Mouse (Mus musculus): Measurements from ENCODE around the gene Zfp799. TPM values are rescaled to one million over a fixed set of nuclear protein-coding genes. Genes with fewer than 3 reads are reported as not detected.

Zfp799 gene
- polyA plus RNA-seq, 1 experiment from 2014 or later, result 16.1 TPM

DNA sequence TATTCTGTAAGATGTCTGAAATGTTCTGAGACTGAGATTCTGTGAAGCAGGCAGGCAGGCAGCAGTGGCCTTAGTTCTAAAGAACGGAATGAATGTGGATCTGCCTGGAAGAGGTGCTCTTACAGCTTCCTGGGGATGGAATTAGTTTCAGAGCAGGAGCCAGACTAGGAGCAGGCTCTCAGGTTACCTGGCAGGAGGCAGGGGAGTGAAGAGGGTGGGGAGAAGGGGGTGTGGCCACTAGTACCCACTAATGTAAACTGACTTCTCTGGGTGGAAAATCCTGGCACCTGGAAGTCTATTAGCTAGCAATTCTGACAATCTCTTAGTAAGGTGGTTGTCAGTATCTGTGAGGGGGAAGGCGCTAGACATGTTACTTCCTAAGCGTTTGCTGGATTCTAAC is 44.4 kb downstream of the Zfp799 start:
- Histone ChIP-seq H3K9ac (no peak overlapping the region), H3K9me3 (ENCODE audit: low read depth, low read length) (no peaks in the 10 kb centered on the region), H3K36me3 (ENCODE audit: insufficient read depth) (peaks cover 32% of the 10 kb centered on the region), H3K4me3 (ENCODE audit: low read depth, low read length) (no peak overlapping the region), H3K4me1 (ENCODE audit: insufficient read depth) (no peaks in the 10 kb centered on the region), H3K27ac (ENCODE audit: low read depth) (no peak overlapping the region), H3K27me3 (ENCODE audit: insufficient read depth, low read length) (no peaks in the 10 kb centered on the region), H3K4me2 (no peak overlapping the region)
- no peak for TF ChIP-seq CTCF (IDR thresholded peaks at IDR 0.05; ENCODE audit: low read depth)
- ATAC-seq (ENCODE audit: insufficient read depth) (no peak), DNase-seq (no peak)
- WGBS, result 77% methylated on average over 3 of the region's 3 CpGs

DNA sequence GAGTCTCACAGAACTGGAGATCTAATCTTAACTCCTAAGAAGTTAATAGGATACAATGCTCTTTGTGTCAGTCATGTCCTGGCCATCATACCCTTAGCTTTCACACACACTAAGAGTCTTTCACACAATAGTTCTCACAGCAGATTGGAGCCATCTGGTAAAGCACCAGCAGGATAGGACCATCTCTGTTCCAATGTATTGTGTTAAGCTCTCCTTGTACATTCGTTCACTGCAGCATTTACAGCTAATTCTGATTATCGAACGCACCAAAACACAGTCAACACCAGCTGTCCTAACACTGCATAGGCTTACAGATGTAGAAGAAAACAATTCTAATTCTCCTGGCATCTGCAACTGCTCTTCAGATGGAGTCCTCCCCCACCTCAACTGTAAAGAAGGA is 52.5 kb downstream of the Zfp799 start:
- ATAC-seq (ENCODE audit: insufficient read depth) (no peak), DNase-seq (no peak)
- 96% methylated on average over 3 of the region's 3 CpGs for WGBS
- H3K4me1 ChIP-seq (ENCODE audit: insufficient read depth), result no peaks in the 10 kb centered on the region
- H3K9ac ChIP-seq, result no peak overlapping the region
- H3K4me3 ChIP-seq (ENCODE audit: low read depth, low read length), result no peak overlapping the region
- H3K9me3 ChIP-seq (ENCODE audit: low read depth, low read length), result no peaks in the 10 kb centered on the region
- H3K4me2 ChIP-seq, result no peak overlapping the region
- H3K27ac ChIP-seq (ENCODE audit: low read depth), result no peak overlapping the region
- no peak for TF ChIP-seq CTCF (IDR thresholded peaks at IDR 0.05; ENCODE audit: low read depth)
- H3K36me3 ChIP-seq (ENCODE audit: insufficient read depth), result peaks cover 70% of the 10 kb centered on the region
- H3K27me3 ChIP-seq (ENCODE audit: insufficient read depth, low read length), result no peaks in the 10 kb centered on the region

DNA sequence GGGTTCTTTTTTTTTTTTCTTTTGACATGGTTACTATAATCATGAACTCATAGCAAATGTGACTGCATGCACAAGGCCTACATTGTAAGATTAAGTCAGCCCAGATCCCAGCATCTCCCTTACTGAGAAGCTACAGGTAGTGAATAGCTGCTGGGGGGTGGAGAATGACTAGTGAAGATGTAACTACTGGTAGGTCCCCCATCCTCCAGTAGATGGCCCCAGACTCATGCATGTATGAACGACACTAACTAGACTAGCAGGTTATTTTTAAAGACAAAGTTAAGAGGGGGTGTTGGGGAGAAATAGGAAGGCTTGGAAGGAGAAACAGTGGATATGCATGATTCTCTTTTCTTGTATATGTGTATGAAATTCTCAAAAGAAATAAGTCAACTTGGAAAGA is 58.8 kb downstream of the Zfp799 start:
- H3K9ac ChIP-seq, result no peak overlapping the region
- ATAC-seq (ENCODE audit: insufficient read depth), result no peak
- H3K4me3 ChIP-seq (ENCODE audit: low read depth, low read length), result no peak overlapping the region
- 76% methylated on average over 1 of the region's 1 CpGs for WGBS
- H3K27ac ChIP-seq (ENCODE audit: low read depth), result no peak overlapping the region
- no peak overlapping the region for H3K4me2 ChIP-seq
- TF ChIP-seq CTCF (IDR thresholded peaks at IDR 0.05; ENCODE audit: low read depth), result no peak
- H3K36me3 ChIP-seq (ENCODE audit: insufficient read depth), result peaks cover 86% of the 10 kb centered on the region
- DNase-seq, result no peak
- H3K27me3 ChIP-seq (ENCODE audit: insufficient read depth, low read length), result no peaks in the 10 kb centered on the region
- H3K9me3 ChIP-seq (ENCODE audit: low read depth, low read length), result no peaks in the 10 kb centered on the region
- no peaks in the 10 kb centered on the region for H3K4me1 ChIP-seq (ENCODE audit: insufficient read depth)

DNA sequence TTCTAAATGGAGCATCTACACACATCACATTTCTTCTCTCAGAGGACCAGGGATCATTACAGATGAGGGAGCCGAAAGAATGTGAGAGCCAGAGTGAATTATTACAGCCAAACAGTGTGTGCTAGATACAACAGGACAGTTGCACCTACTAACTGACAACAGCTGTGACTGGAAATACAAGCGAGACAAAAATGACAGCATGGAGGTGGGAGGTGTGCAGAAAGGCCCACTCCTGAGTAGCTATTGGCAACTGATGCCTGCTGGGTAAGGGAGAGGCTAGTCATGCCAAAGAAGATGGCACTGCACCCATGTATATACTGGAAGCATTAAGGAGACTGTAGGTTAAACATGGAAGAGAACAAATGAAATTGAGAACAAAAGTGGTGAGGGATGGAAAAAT is 63.6 kb downstream of the Zfp799 start:
- Histone ChIP-seq H3K27ac (ENCODE audit: low read depth) (no peak overlapping the region), H3K36me3 (ENCODE audit: insufficient read depth) (peaks cover 60% of the 10 kb centered on the region), H3K9ac (no peak overlapping the region), H3K4me2 (no peak overlapping the region), H3K4me3 (ENCODE audit: low read depth, low read length) (no peak overlapping the region), H3K9me3 (ENCODE audit: low read depth, low read length) (no peaks in the 10 kb centered on the region; the same call in 1 of the 2 replicates), H3K4me1 (ENCODE audit: insufficient read depth) (no peaks in the 10 kb centered on the region), H3K27me3 (ENCODE audit: insufficient read depth, low read length) (no peaks in the 10 kb centered on the region)
- no peak for ATAC-seq (ENCODE audit: insufficient read depth)
- 97% methylated on average over 2 of the region's 2 CpGs for WGBS
- no peak for TF ChIP-seq CTCF (IDR thresholded peaks at IDR 0.05; ENCODE audit: low read depth)
- DNase-seq, result no peak

Other genes with a start within 250 kb of the Zfp799 start
- gene Cyp4f37, start 209.0 kb downstream of the Zfp799 start, polyA plus RNA-seq (2014; fragmentation: Nextera tagmentation; extraction: Ambion mirVana), result not detected in 2 replicates
- not detected in 2 replicates for gene Cyp4f40, start 171.4 kb downstream of the Zfp799 start, polyA plus RNA-seq (2014; fragmentation: Nextera tagmentation; extraction: Ambion mirVana)
- gene Cyp4f15, start 144.6 kb downstream of the Zfp799 start, polyA plus RNA-seq (2014; fragmentation: Nextera tagmentation; extraction: Ambion mirVana), result not detected in 2 replicates
- gene Zfp871, start 42.0 kb downstream of the Zfp799 start, polyA plus RNA-seq (2014; fragmentation: Nextera tagmentation; extraction: Ambion mirVana), result 58.3 and 58.6 TPM in 2 replicates
- 2.5 and 3.0 TPM in 2 replicates for gene Zfp811, start 20.3 kb downstream of the Zfp799 start, polyA plus RNA-seq (2014; fragmentation: Nextera tagmentation; extraction: Ambion mirVana)
- gene Zfp870, start 61.4 kb upstream of the Zfp799 start, polyA plus RNA-seq (2014; fragmentation: Nextera tagmentation; extraction: Ambion mirVana), result 7.9 and 8.8 TPM in 2 replicates
- not detected in 2 replicates for gene Cyp4f14, start 87.1 kb upstream of the Zfp799 start, polyA plus RNA-seq (2014; fragmentation: Nextera tagmentation; extraction: Ambion mirVana)
- 8.1 and 8.5 TPM in 2 replicates for gene Cyp4f13, start 117.1 kb upstream of the Zfp799 start, polyA plus RNA-seq (2014; fragmentation: Nextera tagmentation; extraction: Ambion mirVana)
- gene Zfp472, start 135.6 kb upstream of the Zfp799 start, polyA plus RNA-seq (2014; fragmentation: Nextera tagmentation; extraction: Ambion mirVana), result 11.4 and 13.3 TPM in 2 replicates
- 13.6 and 14.5 TPM in 2 replicates for gene Zfp952, start 162.9 kb upstream of the Zfp799 start, polyA plus RNA-seq (2014; fragmentation: Nextera tagmentation; extraction: Ambion mirVana)
- gene Zfp763, start 203.1 kb upstream of the Zfp799 start, polyA plus RNA-seq (2014; fragmentation: Nextera tagmentation; extraction: Ambion mirVana), result 14.6 and 16.9 TPM in 2 replicates
- gene 4921501E09Rik, start 237.8 kb upstream of the Zfp799 start, polyA plus RNA-seq (2014; fragmentation: Nextera tagmentation; extraction: Ambion mirVana), result not detected in 2 replicates